Mouse (Mus musculus): ENCODE results near the gene Ciao2b. TPM values are rescaled to one million over a fixed set of nuclear protein-coding genes. Genes with fewer than 3 reads are reported as not detected.

The Ciao2b gene
- polyA plus RNA-seq, 1 experiment from 2014 or later, result 137 TPM

- Histone ChIP-seq H3K4me2 (replicated peaks) (no peak overlapping the region), H3K27me3 (no peaks in the 10 kb centered on the region), H3K4me3 (replicated peaks) (no peak overlapping the region), H3K9me3 (no peaks in the 10 kb centered on the region), H3K27ac (no peak overlapping the region), H3K36me3 (no peaks in the 10 kb centered on the region), H3K4me1 (replicated peaks) (no peaks in the 10 kb centered on the region), H3K9ac (replicated peaks) (no peak overlapping the region)
- WGBS, result 83% methylated on average over 12 of the region's 12 CpGs
- no peak for ATAC-seq
Observed at GRCm38 (mm10) chr8:104610185-104610766, 31.5 kb downstream of the Ciao2b start.

DNA sequence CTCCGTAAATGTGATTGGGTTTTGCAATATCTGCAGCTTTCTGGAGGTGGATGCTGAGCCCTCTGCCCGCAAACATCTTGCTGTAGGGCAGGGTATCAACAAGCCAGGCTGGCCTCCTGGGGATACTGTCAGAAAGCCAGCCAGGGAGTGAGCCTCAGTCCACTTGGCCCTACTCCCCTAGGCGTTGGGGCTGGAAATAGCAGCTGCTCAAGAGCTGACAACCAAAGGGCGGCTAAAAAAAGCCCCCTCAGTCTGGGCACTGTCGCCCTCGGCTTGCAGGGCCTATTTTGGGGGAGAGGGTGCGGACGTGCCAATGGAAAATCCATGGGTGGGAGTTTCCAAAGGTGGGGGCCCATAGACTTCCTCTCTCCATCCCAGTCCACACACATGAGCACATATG lies 32.5 kb downstream of the Ciao2b start:
- H3K9me3 ChIP-seq, result no peaks in the 10 kb centered on the region
- no peak overlapping the region for H3K9ac ChIP-seq (replicated peaks)
- no peak overlapping the region for H3K4me2 ChIP-seq (replicated peaks)
- no peak overlapping the region for H3K4me3 ChIP-seq (replicated peaks)
- no peaks in the 10 kb centered on the region for H3K36me3 ChIP-seq
- H3K27me3 ChIP-seq, result no peaks in the 10 kb centered on the region
- H3K27ac ChIP-seq, result no peak overlapping the region
- 78% methylated on average over 8 of the region's 8 CpGs for WGBS
- ATAC-seq, result no peak
- H3K4me1 ChIP-seq (replicated peaks), result no peaks in the 10 kb centered on the region

- Histone ChIP-seq H3K4me3 (replicated peaks) (no peak overlapping the region), H3K4me1 (replicated peaks) (no peaks in the 10 kb centered on the region), H3K27me3 (no peaks in the 10 kb centered on the region), H3K36me3 (no peaks in the 10 kb centered on the region), H3K9me3 (no peaks in the 10 kb centered on the region), H3K4me2 (replicated peaks) (no peak overlapping the region), H3K9ac (replicated peaks) (no peak overlapping the region), H3K27ac (no peak overlapping the region)
- ATAC-seq, result no peak
- 84% methylated on average over 2 of the region's 2 CpGs for WGBS
Observed at GRCm38 (mm10) chr8:104607944-104608343, 33.8 kb downstream of the Ciao2b start.

- Histone ChIP-seq H3K36me3 (no peaks in the 10 kb centered on the region), H3K4me1 (replicated peaks) (peaks cover 9% of the 10 kb centered on the region), H3K4me3 (replicated peaks) (no peak overlapping the region), H3K9ac (replicated peaks) (no peak overlapping the region), H3K4me2 (replicated peaks) (no peak overlapping the region), H3K27me3 (peaks cover 8% of the 10 kb centered on the region), H3K9me3 (no peaks in the 10 kb centered on the region), H3K27ac (no peak overlapping the region)
- 59% methylated on average over 6 of the region's 6 CpGs for WGBS
- ATAC-seq, result no peak
Observed at GRCm38 (mm10) chr8:104606329-104606728, 35.4 kb downstream of the Ciao2b start.

DNA sequence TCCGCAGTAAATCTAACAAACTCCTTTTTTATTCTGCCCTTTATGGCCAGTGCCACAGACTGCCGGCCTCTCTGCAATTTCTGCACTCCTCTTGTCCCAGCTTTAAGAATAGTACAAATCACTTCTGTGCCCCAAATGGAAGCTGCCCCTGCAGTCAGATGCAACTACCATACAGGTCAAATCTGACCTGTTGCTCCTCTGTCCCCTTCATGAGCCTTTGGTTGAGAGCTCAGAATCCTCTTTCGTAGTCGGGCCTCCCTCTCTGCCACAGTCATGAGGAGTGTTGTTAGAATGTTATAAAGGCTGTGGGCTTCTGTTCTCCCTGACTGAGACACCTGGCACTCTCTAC lies 38.5 kb downstream of the Ciao2b start:
- H3K4me1 ChIP-seq (replicated peaks), result peaks cover 9% of the 10 kb centered on the region
- H3K4me3 ChIP-seq (replicated peaks), result no peak overlapping the region
- no peak overlapping the region for H3K9ac ChIP-seq (replicated peaks)
- H3K27ac ChIP-seq, result no peak overlapping the region
- ATAC-seq, result no peak
- no peaks in the 10 kb centered on the region for H3K9me3 ChIP-seq
- H3K27me3 ChIP-seq, result peaks cover 10% of the 10 kb centered on the region
- no peaks in the 10 kb centered on the region for H3K36me3 ChIP-seq
- H3K4me2 ChIP-seq (replicated peaks), result no peak overlapping the region
- 65% methylated on average over 4 of the region's 4 CpGs for WGBS

- 23% methylated on average over 21 of the region's 21 CpGs for WGBS
- Histone ChIP-seq H3K27me3 (peaks cover 10% of the 10 kb centered on the region), H3K9ac (replicated peaks) (no peak overlapping the region), H3K4me1 (replicated peaks) (peaks cover 9% of the 10 kb centered on the region), H3K27ac (no peak overlapping the region), H3K4me2 (replicated peaks) (peak overlapping the region; percentile 38), H3K9me3 (no peaks in the 10 kb centered on the region), H3K36me3 (0 out of 2 replicates have a peak, but pooled peaks cover 3% of the 10 kb centered on the region), H3K4me3 (replicated peaks) (peak overlapping the region; percentile 12; the same call in 1 of the 2 replicates)
- peak; percentile 93 for ATAC-seq
Observed at GRCm38 (mm10) chr8:104602468-104603244, 39.1 kb downstream of the Ciao2b start.

DNA sequence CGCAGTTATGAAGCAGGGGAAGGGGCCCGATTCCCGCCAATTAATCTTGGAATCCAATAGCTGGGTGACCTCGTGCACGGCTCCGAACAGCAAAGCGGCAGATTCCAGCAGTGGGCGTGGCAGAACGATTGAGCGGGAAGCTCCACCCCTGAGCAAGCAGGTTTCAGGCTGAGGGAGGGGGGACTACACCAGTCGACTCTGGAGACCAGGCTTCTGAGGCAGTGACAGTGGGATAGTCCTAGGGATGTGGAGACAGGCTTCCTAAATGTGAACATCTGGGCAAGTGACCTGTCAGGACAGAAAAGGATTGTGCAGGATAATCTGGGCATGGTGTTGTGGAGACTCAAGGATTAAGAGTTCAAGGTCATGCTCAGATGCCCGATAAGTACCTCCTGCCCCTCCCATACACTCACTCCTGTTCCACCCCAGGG lies 39.8 kb downstream of the Ciao2b start:
- Histone ChIP-seq H3K27me3 (peaks cover 10% of the 10 kb centered on the region), H3K4me3 (replicated peaks) (peak overlapping the region; percentile 12), H3K9ac (replicated peaks) (no peak overlapping the region), H3K36me3 (0 out of 2 replicates have a peak, but pooled peaks cover 10% of the 10 kb centered on the region), H3K27ac (no peak overlapping the region), H3K4me2 (replicated peaks) (peak overlapping the region; percentile 38), H3K4me1 (replicated peaks) (peaks cover 9% of the 10 kb centered on the region), H3K9me3 (no peaks in the 10 kb centered on the region)
- under 1% methylated on average over 12 of the region's 12 CpGs for WGBS
- peak; percentile 55 for ATAC-seq

DNA sequence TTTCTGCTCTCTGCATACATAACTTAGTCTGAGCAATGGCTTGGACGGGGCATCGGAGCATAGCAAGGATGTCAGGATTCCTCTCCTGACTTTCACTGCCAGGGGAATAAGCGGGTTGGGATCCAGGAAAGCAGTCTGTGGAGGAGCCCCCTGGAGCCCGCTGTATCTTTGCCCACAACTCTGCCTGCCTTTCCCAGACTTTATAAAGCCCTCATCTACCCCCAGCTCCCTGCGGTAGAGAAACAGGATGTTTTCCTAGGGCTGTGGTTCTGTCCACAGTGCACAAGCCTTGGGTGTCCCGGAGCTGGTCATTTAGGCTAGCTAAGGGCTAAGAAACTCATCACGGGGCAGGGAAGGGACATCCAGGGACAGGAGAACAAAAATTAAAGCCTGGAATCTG lies 40.4 kb downstream of the Ciao2b start:
- ATAC-seq, result no peak
- WGBS, result 18% methylated on average over 7 of the region's 7 CpGs
- Histone ChIP-seq H3K27me3 (peaks cover 10% of the 10 kb centered on the region), H3K9me3 (no peaks in the 10 kb centered on the region), H3K36me3 (peaks cover 14% of the 10 kb centered on the region), H3K4me1 (replicated peaks) (peaks cover 9% of the 10 kb centered on the region), H3K4me2 (replicated peaks) (no peak overlapping the region), H3K9ac (replicated peaks) (no peak overlapping the region), H3K27ac (no peak overlapping the region), H3K4me3 (replicated peaks) (no peak overlapping the region)

DNA sequence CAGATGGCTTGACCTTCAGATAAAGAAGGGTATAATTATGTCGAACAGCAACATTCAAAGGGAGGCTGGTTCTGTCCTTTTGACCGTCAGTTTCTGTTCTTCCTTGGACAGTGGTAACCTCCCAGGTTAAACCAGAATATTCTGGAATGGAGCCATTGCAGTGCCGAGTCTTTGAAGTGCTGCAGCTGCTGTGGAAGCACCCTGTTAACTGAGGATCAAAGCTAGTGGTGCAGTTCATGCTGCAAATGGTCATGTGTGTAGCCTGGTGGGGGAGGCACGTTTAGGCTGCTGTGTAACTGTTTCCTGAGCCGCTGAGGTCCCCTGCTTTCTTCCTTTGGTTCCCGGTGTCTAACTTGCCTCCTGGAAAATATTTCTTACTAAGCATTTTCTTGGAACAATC lies 43.3 kb downstream of the Ciao2b start:
- Histone ChIP-seq H3K4me1 (replicated peaks) (peaks cover 9% of the 10 kb centered on the region), H3K36me3 (peaks cover 40% of the 10 kb centered on the region), H3K4me3 (replicated peaks) (no peak overlapping the region), H3K4me2 (replicated peaks) (no peak overlapping the region), H3K27me3 (peaks cover 10% of the 10 kb centered on the region), H3K27ac (no peak overlapping the region), H3K9me3 (no peaks in the 10 kb centered on the region), H3K9ac (replicated peaks) (no peak overlapping the region)
- 77% methylated on average over 6 of the region's 6 CpGs for WGBS
- ATAC-seq, result no peak

- Histone ChIP-seq H3K4me1 (replicated peaks) (peaks cover 11% of the 10 kb centered on the region), H3K27me3 (peaks cover 10% of the 10 kb centered on the region), H3K4me2 (replicated peaks) (no peak overlapping the region), H3K9me3 (no peaks in the 10 kb centered on the region), H3K4me3 (replicated peaks) (no peak overlapping the region), H3K36me3 (peaks cover 42% of the 10 kb centered on the region), H3K9ac (replicated peaks) (no peak overlapping the region), H3K27ac (no peak overlapping the region)
- ATAC-seq, result no peak
- WGBS, result 86% methylated on average over 6 of the region's 6 CpGs
Observed at GRCm38 (mm10) chr8:104597656-104598055, 44.1 kb downstream of the Ciao2b start.

- no peak for ATAC-seq
- Histone ChIP-seq H3K27ac (no peak overlapping the region), H3K9me3 (no peaks in the 10 kb centered on the region), H3K4me3 (replicated peaks) (no peak overlapping the region), H3K36me3 (peaks cover 42% of the 10 kb centered on the region), H3K4me2 (replicated peaks) (no peak overlapping the region), H3K9ac (replicated peaks) (no peak overlapping the region), H3K27me3 (no peaks in the 10 kb centered on the region), H3K4me1 (replicated peaks) (peaks cover 12% of the 10 kb centered on the region)
- WGBS, result 83% methylated on average over 21 of the region's 21 CpGs
Observed at GRCm38 (mm10) chr8:104595773-104596536, 45.8 kb downstream of the Ciao2b start.

All from midbrain, embryonic 13.5 days (tissue).